Mouse (Mus musculus): ENCODE data around the gene Hgfac. TPM values are rescaled to one million over a fixed set of nuclear protein-coding genes. Genes with fewer than 3 reads are reported as not detected.

Gene Hgfac
- polyA plus RNA-seq, 1 experiment from 2014 or later, result 38.0 TPM

DNA sequence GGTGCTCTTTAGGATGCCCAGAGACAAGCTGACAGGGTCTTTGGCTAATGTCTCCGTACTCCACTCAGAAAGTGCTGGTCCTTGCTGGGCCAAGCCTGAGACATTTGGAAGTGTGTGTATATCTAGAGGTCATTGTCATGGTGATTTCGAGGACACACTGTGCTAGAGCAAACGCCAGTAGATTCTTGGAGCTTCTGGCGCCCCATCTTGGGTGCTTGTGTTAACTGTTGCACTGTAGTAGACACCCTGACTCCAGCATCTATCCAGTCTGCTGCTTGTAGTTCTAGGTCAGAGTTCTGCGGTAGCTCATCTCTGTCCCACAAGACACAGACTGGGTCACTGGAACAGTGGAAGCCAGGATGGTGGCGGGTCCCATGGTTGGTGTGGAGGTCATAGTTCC lies 30.5 kb downstream of the Hgfac start:
- H3K9me3 ChIP-seq (ENCODE audit: control insufficient read depth, low read length), result no peaks in the 10 kb centered on the region
- no peak overlapping the region for H3K4me2 ChIP-seq
- WGBS, result 81% methylated on average over 6 of the region's 6 CpGs

DNA sequence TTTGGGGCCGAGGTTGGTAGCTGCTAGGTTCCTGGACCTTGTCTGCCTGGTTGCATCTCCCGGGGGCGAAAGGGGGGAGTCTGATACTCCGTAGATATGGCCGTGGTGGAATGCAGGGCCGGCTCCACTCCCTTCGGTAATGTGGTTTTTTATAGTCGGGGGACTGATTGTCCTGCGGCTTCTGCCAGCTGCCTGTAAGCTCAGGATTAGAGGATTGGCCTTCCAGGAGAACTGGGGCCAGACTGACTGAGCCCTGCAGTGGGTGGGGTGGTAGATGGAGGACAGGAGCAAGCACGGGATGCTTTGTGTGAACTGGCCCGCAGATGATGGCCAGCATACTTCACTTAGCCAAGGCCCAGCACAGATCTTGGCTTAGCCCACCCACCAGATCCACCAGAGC lies 31.9 kb downstream of the Hgfac start:
- H3K9me3 ChIP-seq (ENCODE audit: control insufficient read depth, low read length), result no peaks in the 10 kb centered on the region
- WGBS, result 81% methylated on average over 11 of the region's 11 CpGs
- no peaks in the 10 kb centered on the region for H3K36me3 ChIP-seq (ENCODE audit: control insufficient read depth, insufficient read depth, low read length)
- no peaks in the 10 kb centered on the region for H3K4me1 ChIP-seq (replicated peaks; ENCODE audit: control insufficient read depth, insufficient read depth, low read length)
- no peak overlapping the region for H3K9ac ChIP-seq (ENCODE audit: low read depth, low read length)
- H3K4me3 ChIP-seq (ENCODE audit: low read depth, low read length), result no peak overlapping the region
- H3K27me3 ChIP-seq (replicated peaks; ENCODE audit: control insufficient read depth, insufficient read depth, low read length), result peaks cover 3% of the 10 kb centered on the region; the same call in 1 of the 2 replicates
- no peak overlapping the region for H3K4me2 ChIP-seq
- no peak overlapping the region for H3K27ac ChIP-seq (ENCODE audit: low read depth, low read length)
- ATAC-seq (replicated peaks; ENCODE audit: low FRiP score) (no peak), DNase-seq (ENCODE audit: low spot score) (no peak)

More for the DNA sequence above, 30.5 kb downstream of the Hgfac start:
- H3K4me1 ChIP-seq (replicated peaks; ENCODE audit: control insufficient read depth, insufficient read depth, low read length), result no peaks in the 10 kb centered on the region
- DNase-seq (ENCODE audit: low spot score) (no peak), ATAC-seq (replicated peaks; ENCODE audit: low FRiP score) (no peak)
- no peaks in the 10 kb centered on the region for H3K36me3 ChIP-seq (ENCODE audit: control insufficient read depth, insufficient read depth, low read length)
- H3K9ac ChIP-seq (ENCODE audit: low read depth, low read length), result no peak overlapping the region
- no peaks in the 10 kb centered on the region for H3K27me3 ChIP-seq (replicated peaks; ENCODE audit: control insufficient read depth, insufficient read depth, low read length)
- H3K27ac ChIP-seq (ENCODE audit: low read depth, low read length), result no peak overlapping the region
- H3K4me3 ChIP-seq (ENCODE audit: low read depth, low read length), result no peak overlapping the region

DNA sequence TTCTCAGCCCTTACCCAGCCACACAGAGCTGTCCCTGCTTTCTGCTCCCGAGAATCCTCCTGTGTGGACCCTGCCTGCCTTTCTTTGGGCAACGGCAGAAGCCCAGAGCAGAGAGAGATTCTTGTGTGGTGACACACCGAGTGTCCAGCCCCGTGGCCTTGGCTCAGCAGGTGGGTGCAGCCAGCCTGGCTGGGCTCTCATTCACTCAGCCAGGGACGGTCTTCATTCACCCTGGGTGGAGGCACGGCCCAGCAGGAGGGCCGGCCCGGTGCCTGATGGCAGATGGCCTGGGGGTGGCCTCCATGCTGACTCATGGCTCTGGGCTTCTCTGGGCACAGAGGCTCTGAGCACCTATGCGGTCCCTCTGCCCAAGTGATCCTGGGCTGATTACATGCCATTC lies 32.7 kb downstream of the Hgfac start:
- ATAC-seq (replicated peaks; ENCODE audit: low FRiP score), result no peak

DNA sequence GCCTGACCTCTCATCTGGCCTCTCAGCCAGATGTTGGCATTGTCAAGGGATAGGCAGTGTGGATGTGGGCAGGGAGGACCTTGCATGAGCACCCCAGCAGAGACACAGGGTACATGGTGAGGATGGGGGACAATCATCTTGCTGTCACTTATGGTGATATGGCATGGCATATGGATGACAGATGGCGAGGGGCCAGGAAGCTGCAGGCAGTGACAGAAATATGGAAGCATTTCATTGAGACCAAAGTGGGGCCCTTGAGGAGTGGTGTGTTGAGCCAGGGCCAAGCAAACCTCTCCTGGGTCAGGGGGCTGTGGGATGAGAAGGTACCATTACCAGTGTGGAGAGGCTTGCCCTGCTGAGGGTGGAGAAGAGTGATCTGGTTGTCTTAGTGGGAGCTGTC lies 35.1 kb downstream of the Hgfac start:
- peaks cover 21% of the 10 kb centered on the region for H3K27me3 ChIP-seq (replicated peaks; ENCODE audit: control insufficient read depth, insufficient read depth, low read length)

More for the DNA sequence above, 32.7 kb downstream of the Hgfac start:
- no peak for DNase-seq (ENCODE audit: low spot score)
- no peak overlapping the region for H3K4me3 ChIP-seq (ENCODE audit: low read depth, low read length)
- H3K27ac ChIP-seq (ENCODE audit: low read depth, low read length), result no peak overlapping the region
- H3K36me3 ChIP-seq (ENCODE audit: control insufficient read depth, insufficient read depth, low read length), result no peaks in the 10 kb centered on the region
- 78% methylated on average over 9 of the region's 9 CpGs for WGBS
- no peak overlapping the region for H3K4me2 ChIP-seq
- no peaks in the 10 kb centered on the region for H3K9me3 ChIP-seq (ENCODE audit: control insufficient read depth, low read length)
- no peak overlapping the region for H3K9ac ChIP-seq (ENCODE audit: low read depth, low read length)
- no peaks in the 10 kb centered on the region for H3K4me1 ChIP-seq (replicated peaks; ENCODE audit: control insufficient read depth, insufficient read depth, low read length)
- H3K27me3 ChIP-seq (replicated peaks; ENCODE audit: control insufficient read depth, insufficient read depth, low read length), result peaks cover 10% of the 10 kb centered on the region

DNA sequence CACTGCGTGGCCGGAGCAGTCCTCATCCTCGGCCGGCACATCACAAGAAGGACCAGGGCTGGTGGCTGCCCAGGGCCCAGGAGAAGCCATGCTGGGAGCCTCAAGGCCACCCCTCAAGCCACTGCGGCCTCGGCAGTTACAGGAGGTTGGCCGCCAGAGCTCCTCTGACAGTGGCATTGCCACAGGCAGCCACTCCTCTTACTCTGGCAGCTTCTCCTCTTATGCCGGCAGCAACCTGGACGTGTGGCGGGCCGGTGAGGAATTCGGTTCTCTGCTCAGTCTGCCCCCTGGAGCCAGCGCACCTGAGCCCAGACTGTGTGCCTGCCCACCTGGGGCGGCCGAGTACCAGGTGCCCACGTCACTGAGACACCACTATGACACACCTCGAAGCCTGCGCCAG lies 37.8 kb downstream of the Hgfac start:
- Histone ChIP-seq H3K9me3 (ENCODE audit: control insufficient read depth, low read length) (no peaks in the 10 kb centered on the region), H3K4me2 (no peak overlapping the region), H3K4me1 (replicated peaks; ENCODE audit: control insufficient read depth, insufficient read depth, low read length) (no peaks in the 10 kb centered on the region), H3K36me3 (ENCODE audit: control insufficient read depth, insufficient read depth, low read length) (no peaks in the 10 kb centered on the region), H3K9ac (ENCODE audit: low read depth, low read length) (no peak overlapping the region), H3K27ac (ENCODE audit: low read depth, low read length) (no peak overlapping the region), H3K27me3 (replicated peaks; ENCODE audit: control insufficient read depth, insufficient read depth, low read length) (peaks cover 21% of the 10 kb centered on the region), H3K4me3 (ENCODE audit: low read depth, low read length) (no peak overlapping the region)
- no peak for DNase-seq (ENCODE audit: low spot score)
- 36% methylated on average over 18 of the region's 18 CpGs for WGBS
- ATAC-seq (replicated peaks; ENCODE audit: low FRiP score), result no peak

More for the DNA sequence above, 35.1 kb downstream of the Hgfac start:
- Histone ChIP-seq H3K4me2 (no peak overlapping the region), H3K9ac (ENCODE audit: low read depth, low read length) (no peak overlapping the region), H3K4me3 (ENCODE audit: low read depth, low read length) (no peak overlapping the region), H3K36me3 (ENCODE audit: control insufficient read depth, insufficient read depth, low read length) (no peaks in the 10 kb centered on the region), H3K27ac (ENCODE audit: low read depth, low read length) (no peak overlapping the region), H3K4me1 (replicated peaks; ENCODE audit: control insufficient read depth, insufficient read depth, low read length) (no peaks in the 10 kb centered on the region), H3K9me3 (ENCODE audit: control insufficient read depth, low read length) (no peaks in the 10 kb centered on the region)
- 77% methylated on average over 1 of the region's 1 CpGs for WGBS
- DNase-seq (ENCODE audit: low spot score), result no peak
- no peak for ATAC-seq (replicated peaks; ENCODE audit: low FRiP score)

DNA sequence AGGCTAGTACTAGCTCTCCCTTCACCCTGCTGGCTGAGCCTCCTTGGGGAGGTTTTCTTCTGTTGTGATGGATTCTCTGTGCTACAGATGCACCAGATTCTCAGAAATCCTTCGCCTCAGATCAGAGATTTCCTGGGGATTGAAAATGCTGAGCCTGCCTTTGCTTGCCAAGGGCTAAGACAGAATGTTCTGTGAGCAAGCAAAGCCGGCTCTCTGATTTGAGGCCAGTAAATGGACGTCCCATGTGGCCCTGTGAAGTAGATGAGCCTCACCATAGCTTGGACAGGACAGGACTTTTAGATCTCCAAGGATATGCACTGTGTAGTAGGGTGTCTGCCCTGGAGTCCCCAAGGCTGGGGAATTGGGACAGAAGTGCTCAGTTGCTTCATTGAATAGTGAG lies 43.6 kb downstream of the Hgfac start:
- peaks cover 6% of the 10 kb centered on the region for H3K27me3 ChIP-seq (replicated peaks; ENCODE audit: control insufficient read depth, insufficient read depth, low read length)
- no peak overlapping the region for H3K9ac ChIP-seq (ENCODE audit: low read depth, low read length)
- WGBS, result 68% methylated on average over 3 of the region's 3 CpGs
- ATAC-seq (replicated peaks; ENCODE audit: low FRiP score) (no peak), DNase-seq (ENCODE audit: low spot score) (no peak)
- no peaks in the 10 kb centered on the region for H3K36me3 ChIP-seq (ENCODE audit: control insufficient read depth, insufficient read depth, low read length)
- H3K27ac ChIP-seq (ENCODE audit: low read depth, low read length), result no peak overlapping the region
- no peaks in the 10 kb centered on the region for H3K4me1 ChIP-seq (replicated peaks; ENCODE audit: control insufficient read depth, insufficient read depth, low read length)
- no peak overlapping the region for H3K4me2 ChIP-seq
- no peaks in the 10 kb centered on the region for H3K9me3 ChIP-seq (ENCODE audit: control insufficient read depth, low read length)
- H3K4me3 ChIP-seq (ENCODE audit: low read depth, low read length), result no peak overlapping the region

DNA sequence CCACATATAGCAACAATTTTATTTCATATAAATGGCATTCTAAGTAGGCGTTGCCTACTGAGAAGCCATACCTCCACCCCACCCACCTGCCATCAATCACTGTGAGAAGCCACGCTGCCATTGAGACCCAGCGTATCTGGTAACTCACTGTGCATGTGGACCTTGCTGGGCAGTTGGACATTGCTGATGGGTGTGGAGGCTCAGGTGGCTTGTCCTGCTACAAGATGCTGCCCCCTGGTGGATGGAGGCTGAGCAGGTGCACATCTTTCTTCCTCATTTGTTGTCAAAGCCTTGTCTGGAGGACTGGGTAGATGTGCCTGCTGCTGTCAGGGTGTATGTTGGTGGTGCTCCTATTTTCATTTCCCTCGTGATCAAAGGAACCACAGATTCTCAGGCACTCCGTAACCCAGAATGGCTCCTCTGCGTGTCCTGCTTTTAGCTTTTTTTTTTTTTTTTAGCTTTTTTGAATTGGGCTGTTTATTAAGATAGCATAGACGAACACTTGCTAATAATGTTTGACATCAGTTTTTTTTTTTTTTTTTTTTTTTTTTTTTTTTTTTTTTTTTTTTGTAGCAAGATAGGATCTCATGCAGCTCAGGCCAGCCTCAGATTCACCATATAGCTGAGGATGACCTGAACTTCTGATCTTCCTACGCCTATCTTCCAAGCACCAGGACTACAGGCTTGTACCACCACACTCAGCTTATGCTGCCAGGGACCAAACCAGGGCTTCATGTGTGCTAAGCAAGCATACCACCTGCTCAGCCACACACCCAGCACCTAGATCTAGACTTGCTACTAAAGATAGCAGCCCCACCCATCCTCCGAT lies 47.7 kb downstream of the Hgfac start:
- no peak overlapping the region for H3K4me3 ChIP-seq (ENCODE audit: low read depth, low read length)
- peaks cover 2% of the 10 kb centered on the region; the same call in 1 of the 2 replicates for H3K27me3 ChIP-seq (replicated peaks; ENCODE audit: control insufficient read depth, insufficient read depth, low read length)
- no peak overlapping the region for H3K27ac ChIP-seq (ENCODE audit: low read depth, low read length)
- no peaks in the 10 kb centered on the region for H3K4me1 ChIP-seq (replicated peaks; ENCODE audit: control insufficient read depth, insufficient read depth, low read length)
- H3K9ac ChIP-seq (ENCODE audit: low read depth, low read length), result no peak overlapping the region
- WGBS, result 61% methylated on average over 9 of the region's 9 CpGs
- peaks cover 16% of the 10 kb centered on the region; the same call in 1 of the 2 replicates for H3K36me3 ChIP-seq (ENCODE audit: control insufficient read depth, insufficient read depth, low read length)
- no peaks in the 10 kb centered on the region for H3K9me3 ChIP-seq (ENCODE audit: control insufficient read depth, low read length)
- H3K4me2 ChIP-seq, result no peak overlapping the region
- ATAC-seq (replicated peaks; ENCODE audit: low FRiP score) (peak; percentile 31; the same call in 1 of the 2 replicates), DNase-seq (ENCODE audit: low spot score) (peak; percentile 67)

DNA sequence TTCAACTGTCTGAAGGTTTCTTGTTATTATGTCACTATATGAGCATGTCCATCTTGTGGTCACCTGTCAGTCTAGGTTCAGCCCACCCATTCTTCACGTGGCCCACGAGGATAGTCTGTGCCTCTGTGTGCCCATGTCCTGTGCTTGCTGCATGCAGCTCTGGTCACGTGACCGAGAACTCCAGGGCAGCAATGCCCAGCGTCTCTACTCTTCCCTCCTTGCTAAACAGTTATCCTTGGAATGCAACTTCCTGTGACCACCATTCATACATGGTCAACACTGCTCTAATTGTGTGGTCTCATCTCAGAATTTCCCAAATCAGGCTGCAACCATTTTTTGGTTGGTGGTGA lies 48.3 kb downstream of the Hgfac start:
- no peak for ATAC-seq (replicated peaks; ENCODE audit: low FRiP score)
- 81% methylated on average over 5 of the region's 5 CpGs for WGBS
- H3K27me3 ChIP-seq (replicated peaks; ENCODE audit: control insufficient read depth, insufficient read depth, low read length), result peaks cover 2% of the 10 kb centered on the region; the same call in 1 of the 2 replicates
- H3K9ac ChIP-seq (ENCODE audit: low read depth, low read length), result no peak overlapping the region
- H3K9me3 ChIP-seq (ENCODE audit: control insufficient read depth, low read length), result no peaks in the 10 kb centered on the region
- no peak overlapping the region for H3K27ac ChIP-seq (ENCODE audit: low read depth, low read length)
- no peaks in the 10 kb centered on the region for H3K4me1 ChIP-seq (replicated peaks; ENCODE audit: control insufficient read depth, insufficient read depth, low read length)
- H3K4me3 ChIP-seq (ENCODE audit: low read depth, low read length), result no peak overlapping the region
- H3K4me2 ChIP-seq, result no peak overlapping the region
- no peak for DNase-seq (ENCODE audit: low spot score)
- H3K36me3 ChIP-seq (ENCODE audit: control insufficient read depth, insufficient read depth, low read length), result peaks cover 19% of the 10 kb centered on the region; the same call in 1 of the 2 replicates

DNA sequence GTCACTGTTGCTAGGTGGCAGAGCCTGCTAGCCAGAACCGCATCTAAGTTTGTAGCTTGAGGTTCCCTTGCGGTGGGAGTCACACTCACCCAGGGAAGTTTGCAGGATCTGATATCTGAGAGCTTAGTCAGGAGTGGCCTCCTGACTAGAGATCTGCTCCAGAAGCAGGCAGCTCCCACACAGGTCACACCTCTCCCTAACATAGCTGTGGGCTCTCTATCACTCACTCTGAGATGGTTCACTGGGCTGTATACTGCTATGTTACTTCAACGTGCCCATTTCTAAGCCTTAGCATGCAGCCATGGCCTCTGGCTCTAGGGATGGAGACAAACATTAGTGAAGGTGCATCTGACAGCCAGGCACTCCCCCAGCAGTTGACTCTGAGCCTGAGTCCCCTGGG lies 50.3 kb downstream of the Hgfac start:
- Histone ChIP-seq H3K36me3 (ENCODE audit: control insufficient read depth, insufficient read depth, low read length) (peaks cover 29% of the 10 kb centered on the region), H3K9me3 (ENCODE audit: control insufficient read depth, low read length) (no peaks in the 10 kb centered on the region), H3K4me2 (no peak overlapping the region), H3K4me3 (ENCODE audit: low read depth, low read length) (no peak overlapping the region), H3K4me1 (replicated peaks; ENCODE audit: control insufficient read depth, insufficient read depth, low read length) (no peaks in the 10 kb centered on the region), H3K27me3 (replicated peaks; ENCODE audit: control insufficient read depth, insufficient read depth, low read length) (no peaks in the 10 kb centered on the region), H3K27ac (ENCODE audit: low read depth, low read length) (no peak overlapping the region), H3K9ac (ENCODE audit: low read depth, low read length) (no peak overlapping the region)
- DNase-seq (ENCODE audit: low spot score), result no peak
- WGBS, result 78% methylated on average over 3 of the region's 3 CpGs
- ATAC-seq (replicated peaks; ENCODE audit: low FRiP score), result no peak

Measured in liver, embryonic 11.5 days (tissue).